Mouse (Mus musculus) kidney, postnatal 14 days (tissue): ENCODE results near the gene Cxcl13.

ENCODE experiments used
- DNase-seq: peaks from one replicate; pipeline ENCODE4 v3.0.0; 2022; ENCODE audit warnings: mixed read lengths

Cxcl13 gene

DNA sequence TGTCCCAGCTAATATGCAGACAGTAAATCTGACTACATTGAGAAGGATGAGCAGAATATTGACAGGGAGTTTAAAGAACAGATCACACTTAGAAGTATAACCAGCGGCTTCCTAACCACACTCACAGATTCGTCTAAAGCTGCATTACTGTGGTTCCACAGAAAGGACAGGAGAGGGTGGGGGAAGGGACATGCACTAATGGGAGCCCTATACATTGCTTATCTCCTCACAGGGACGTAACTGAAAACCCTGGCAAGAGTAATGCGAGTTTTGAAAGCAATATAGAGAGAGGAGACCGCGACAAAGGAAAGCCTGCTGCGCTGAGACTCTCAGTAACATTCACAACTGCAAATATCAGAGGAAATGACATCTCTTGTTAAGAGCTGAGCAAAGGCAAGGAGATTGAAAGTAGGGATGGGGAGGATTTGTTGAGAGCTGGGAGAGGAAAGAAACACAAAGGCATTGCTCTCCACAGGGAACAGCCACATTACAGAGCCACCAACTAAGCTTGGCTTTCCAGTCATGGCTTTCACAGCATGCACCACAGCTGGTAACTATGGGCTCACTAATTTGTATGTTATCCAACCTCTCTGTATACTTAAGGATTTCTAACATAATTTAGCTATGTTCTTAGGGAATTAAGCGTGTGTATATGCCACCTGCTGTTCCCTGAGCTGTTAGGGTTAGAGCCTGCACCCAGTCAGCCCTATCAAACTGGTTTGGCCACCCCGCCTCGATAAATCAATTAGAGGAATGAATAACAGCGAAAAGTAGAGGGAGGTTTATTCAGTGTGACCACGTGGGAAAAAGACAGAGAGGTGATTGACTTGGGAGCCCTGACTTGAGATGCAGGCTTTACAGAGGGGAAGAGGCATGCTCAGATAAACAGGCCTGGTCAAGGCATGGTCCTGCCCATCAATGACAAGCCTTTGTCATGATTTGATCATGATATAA is 34.9 kb downstream of the Cxcl13 start:
- DNase-seq: no peak

DNA sequence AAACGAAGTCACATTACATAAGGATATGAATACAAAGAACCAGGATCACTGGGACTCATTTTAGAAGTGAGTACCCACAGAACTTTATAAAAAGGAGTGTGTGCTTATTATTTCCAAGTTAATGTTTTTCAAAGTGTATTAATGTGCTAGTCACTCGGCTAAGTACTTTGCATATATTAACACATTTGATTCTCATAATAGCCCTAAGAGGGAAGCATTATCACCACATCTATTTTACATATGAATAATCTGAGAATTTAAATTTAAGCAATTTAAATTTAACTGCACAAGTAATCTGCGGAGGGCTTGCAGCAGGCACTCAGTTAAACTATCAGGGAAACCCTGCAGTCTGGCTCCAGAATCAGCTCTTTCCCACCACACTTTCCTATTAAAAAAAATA is 40.5 kb downstream of the Cxcl13 start:
- no peak for DNase-seq

DNA sequence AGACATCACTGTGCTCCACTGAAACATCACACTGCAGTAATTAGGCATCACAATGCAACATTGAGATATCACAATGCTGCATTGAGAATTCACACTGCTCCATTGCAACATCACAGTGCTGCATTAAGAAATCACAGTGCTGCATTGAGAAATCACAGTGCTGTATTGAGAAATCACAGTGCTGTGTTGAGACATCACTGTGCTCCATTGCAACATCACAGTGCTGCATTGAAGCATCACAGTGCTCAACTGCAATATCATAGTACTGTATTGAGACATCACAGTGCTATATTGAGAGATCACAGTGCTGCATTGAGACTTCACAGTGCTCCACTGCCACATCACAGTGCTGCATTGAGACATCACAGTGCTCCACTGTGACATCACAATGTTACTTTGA is 46.6 kb downstream of the Cxcl13 start:
- no peak for DNase-seq

DNA sequence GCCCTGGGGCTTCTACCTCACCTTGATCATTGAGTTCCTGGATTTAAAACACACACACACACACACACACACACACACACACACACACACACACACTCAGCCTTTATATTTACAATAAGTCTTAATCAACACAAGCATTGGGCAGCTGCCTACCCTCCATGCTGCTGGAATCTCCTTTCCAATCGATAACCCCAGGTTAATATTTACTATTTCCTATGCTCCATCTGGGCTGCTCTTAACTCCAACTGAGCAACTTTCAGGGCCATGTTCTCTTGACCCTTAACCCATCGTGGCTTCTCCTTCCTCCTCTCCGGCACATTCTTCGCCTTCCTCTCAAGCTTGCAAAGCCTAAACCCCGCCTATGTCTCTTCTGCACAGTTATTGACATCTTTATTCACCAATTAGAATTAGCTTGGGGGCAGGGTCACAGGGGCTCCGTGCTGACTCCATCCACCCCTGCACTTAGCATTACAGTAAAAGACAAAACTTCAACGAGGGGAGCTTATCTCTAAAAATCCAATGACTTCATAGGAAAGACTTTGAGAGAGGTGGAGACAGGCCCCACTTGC is 51.6 kb downstream of the Cxcl13 start:
- no peak for DNase-seq

DNA sequence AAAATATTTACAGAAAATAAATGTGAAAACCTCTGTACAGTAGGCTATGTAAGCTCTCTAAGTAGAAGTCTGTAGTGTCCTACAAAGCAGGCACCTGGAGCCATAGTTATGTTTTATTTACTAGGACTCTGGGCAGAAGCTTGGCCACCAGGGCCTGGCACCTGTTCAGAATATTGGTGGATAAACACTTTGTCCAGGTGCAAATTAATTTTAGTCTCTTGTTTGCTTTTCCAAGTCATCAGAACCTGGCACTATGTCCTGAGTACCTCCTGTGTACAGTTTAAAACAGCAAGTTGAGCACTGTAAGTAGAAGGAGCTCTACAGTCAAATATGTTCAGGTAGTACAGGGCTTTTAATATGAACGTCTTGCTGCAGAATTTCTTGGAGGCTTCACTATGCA is 52.3 kb downstream of the Cxcl13 start:
- DNase-seq: no peak
